Mouse (Mus musculus) forebrain, postnatal 0 days (tissue): Measurements from ENCODE around the gene Shank3. TPM values are rescaled to one million over a fixed set of nuclear protein-coding genes. Genes with fewer than 3 reads are reported as not detected.

ENCODE experiments used
- ATAC-seq: fragments of 200-750 bp; cut with Nextera tagmentation; 2 replicates; pipeline ENCODE4 v1.8.0; 2017; ENCODE audit warnings: mild to moderate bottlenecking, moderate library complexity
- DNase-seq: peaks from one replicate; pipeline ENCODE4 v3.0.0-alpha.2; 2015
- H3K27ac ChIP-seq: fragments of 300-500 bp; sonication (generic); 2 replicates; pipeline ENCODE4 v1.5.1; 2014; ENCODE audit warnings: low read depth, mild to moderate bottlenecking, antibody characterized with exemption, low read length, moderate library complexity, mixed read lengths
- H3K27me3 ChIP-seq: fragments of 300-500 bp; sonication (generic); 2 replicates; pipeline ENCODE4 v1.6.1; 2014; ENCODE audit warnings: mild to moderate bottlenecking, low read length, mixed read lengths; ENCODE audit not compliant: insufficient read depth
- H3K36me3 ChIP-seq: fragments of 300-500 bp; sonication (generic); 2 replicates; pipeline ENCODE4 v1.6.1; 2014; ENCODE audit warnings: mild to moderate bottlenecking, moderate library complexity; ENCODE audit not compliant: insufficient read depth
- H3K4me1 ChIP-seq: fragments of 300-500 bp; sonication (generic); 2 replicates; pipeline ENCODE4 v1.6.1; 2014; ENCODE audit warnings: antibody characterized with exemption; ENCODE audit not compliant: insufficient read depth
- H3K4me2 ChIP-seq: fragments of 300-500 bp; sonication (generic); 2 replicates; pipeline ENCODE4 v1.6.1; 2014; ENCODE audit warnings: low read depth, mild to moderate bottlenecking, moderate library complexity
- H3K4me3 ChIP-seq: fragments of 300-500 bp; sonication (generic); 2 replicates; pipeline ENCODE4 v1.5.1; 2014; ENCODE audit warnings: low read depth, low read length, mixed read lengths
- H3K9ac ChIP-seq: fragments of 300-500 bp; sonication (generic); 2 replicates; pipeline ENCODE4 v1.6.1; 2014; ENCODE audit warnings: mild to moderate bottlenecking
- H3K9me3 ChIP-seq: fragments of 300-500 bp; sonication (generic); 2 replicates; pipeline ENCODE4 v1.6.1; 2016; ENCODE audit warnings: low read length
- CTCF ChIP-seq: sonication (generic); IDR thresholded peaks from 2 replicates; pipeline ENCODE4 v1.5.1; 2016; ENCODE audit warnings: antibody characterized with exemption, control low read depth, low read depth
- WGBS: fragments of 180-500 bp; shearing (Covaris S2); extraction: QIAGEN DNeasy Blood & Tissue Kit; methylation state at CpG from one replicate; pipeline ENCODE4 v1.1.7; 2014; 5-methylcytosine and 5-hydroxymethylcytosine counted together
- polyA plus RNA-seq: library from polyadenylated mRNA; unstranded; fragments of >200 nt; fragmentation: Nextera tagmentation; extraction: Ambion mirVana; gene quantifications from 2 replicates; pipeline ENCODE4 v1.2.1, GENCODE M21; 2015
- total RNA-seq: library from RNA; depleted of rRNA; stranded (reverse); fragments of >200 nt; gene quantifications from 2 replicates; pipeline ENCODE4 v1.2.3, GENCODE M21; 2014

Shank3 gene
- total and polyA plus RNA-seq, 2 experiments from 2014 or later = 10.6 to 42.4 TPM

DNA sequence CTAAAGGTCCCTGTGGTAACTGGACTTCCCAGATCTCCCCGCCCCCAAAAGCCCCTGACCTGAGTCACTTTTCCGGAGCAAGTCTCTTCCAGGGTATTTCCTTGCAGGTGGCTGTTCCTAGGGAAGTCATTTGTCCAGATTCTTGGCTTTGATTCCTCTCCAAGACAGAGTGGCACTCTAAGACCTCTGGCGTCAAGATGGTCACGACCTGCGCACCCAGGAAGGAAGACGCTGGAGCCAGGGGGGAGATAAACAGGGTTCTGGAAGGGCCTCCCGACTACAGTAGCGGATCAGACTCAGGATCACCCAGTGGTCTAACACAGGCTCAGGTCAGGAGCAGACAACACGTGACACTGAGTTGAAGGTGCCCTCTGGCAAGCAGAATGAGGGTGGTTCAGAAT lies 22.3 kb upstream of the Shank3 start, which contains the start of gene Arsa:
Gene Arsa, minus strand, starts transcription at position 335 of the 401 bp plus-strand sequence.
- Histone ChIP-seq H3K9me3 (no peaks in the 10 kb centered on the region), H3K27me3 (no peaks in the 10 kb centered on the region), H3K9ac (peak within 1 kb of the TSS; percentile 67), H3K27ac (peak within 1 kb of the TSS; percentile 88), H3K4me2 (peak within 1 kb of the TSS; percentile 85), H3K36me3 (peaks cover 6% of the 10 kb centered on the region; the same call in 1 of the 2 replicates), H3K4me3 (peak within 1 kb of the TSS; percentile 60), H3K4me1 (peaks cover 6% of the 10 kb centered on the region; the same call in 1 of the 2 replicates)
- no peak for ATAC-seq
- DNase-seq = no peak
- 36% methylated on average over 9 of the region's 9 CpGs for WGBS
- no peak for TF ChIP-seq CTCF

- Histone ChIP-seq H3K27ac (no peak overlapping the region), H3K36me3 (peaks cover 6% of the 10 kb centered on the region; the same call in 1 of the 2 replicates), H3K4me1 (peaks cover 6% of the 10 kb centered on the region; the same call in 1 of the 2 replicates), H3K27me3 (no peaks in the 10 kb centered on the region), H3K4me3 (no peak overlapping the region), H3K4me2 (no peak overlapping the region), H3K9ac (no peak overlapping the region), H3K9me3 (no peaks in the 10 kb centered on the region)
- ATAC-seq (no peak), DNase-seq (no peak)
- WGBS = 42% methylated on average over 8 of the region's 8 CpGs
- no peak for TF ChIP-seq CTCF
Observed at GRCm38 (mm10) chr15:89477806-89478205, 21.6 kb upstream of the Shank3 start.

GRCm38 (mm10) chr15:89478622-89479021 lies 20.8 kb upstream of the Shank3 start:
- DNase-seq (no peak), ATAC-seq (no peak)
- H3K27me3 ChIP-seq = no peaks in the 10 kb centered on the region
- H3K36me3 ChIP-seq = no peaks in the 10 kb centered on the region
- H3K4me3 ChIP-seq = no peak overlapping the region
- no peak for TF ChIP-seq CTCF
- WGBS = 82% methylated on average over 3 of the region's 3 CpGs
- H3K9ac ChIP-seq = no peak overlapping the region
- H3K4me1 ChIP-seq = peaks cover 6% of the 10 kb centered on the region; the same call in 1 of the 2 replicates
- no peaks in the 10 kb centered on the region for H3K9me3 ChIP-seq
- no peak overlapping the region for H3K4me2 ChIP-seq
- no peak overlapping the region for H3K27ac ChIP-seq

- no peak for TF ChIP-seq CTCF
- no peak overlapping the region for H3K4me2 ChIP-seq
- H3K27me3 ChIP-seq = no peaks in the 10 kb centered on the region
- H3K9ac ChIP-seq = no peak overlapping the region
- no peak for ATAC-seq
- H3K4me3 ChIP-seq = no peak overlapping the region
- no peak overlapping the region for H3K27ac ChIP-seq
- H3K9me3 ChIP-seq = no peaks in the 10 kb centered on the region
- 64% methylated on average over 8 of the region's 8 CpGs for WGBS
- no peaks in the 10 kb centered on the region for H3K36me3 ChIP-seq
- DNase-seq = no peak
- H3K4me1 ChIP-seq = peaks cover 2% of the 10 kb centered on the region; the same call in 1 of the 2 replicates
Observed at GRCm38 (mm10) chr15:89480584-89480983, 18.8 kb upstream of the Shank3 start.

- WGBS = 86% methylated on average over 12 of the region's 12 CpGs
- no peaks in the 10 kb centered on the region for H3K36me3 ChIP-seq
- H3K4me2 ChIP-seq = no peak overlapping the region
- H3K27me3 ChIP-seq = no peaks in the 10 kb centered on the region
- no peak overlapping the region for H3K27ac ChIP-seq
- ATAC-seq (no peak), DNase-seq (no peak)
- TF ChIP-seq CTCF = no peak
- no peaks in the 10 kb centered on the region for H3K4me1 ChIP-seq
- H3K9ac ChIP-seq = no peak overlapping the region
- H3K9me3 ChIP-seq = no peaks in the 10 kb centered on the region
- no peak overlapping the region for H3K4me3 ChIP-seq
Observed at GRCm38 (mm10) chr15:89488182-89488581, 11.2 kb upstream of the Shank3 start.

DNA sequence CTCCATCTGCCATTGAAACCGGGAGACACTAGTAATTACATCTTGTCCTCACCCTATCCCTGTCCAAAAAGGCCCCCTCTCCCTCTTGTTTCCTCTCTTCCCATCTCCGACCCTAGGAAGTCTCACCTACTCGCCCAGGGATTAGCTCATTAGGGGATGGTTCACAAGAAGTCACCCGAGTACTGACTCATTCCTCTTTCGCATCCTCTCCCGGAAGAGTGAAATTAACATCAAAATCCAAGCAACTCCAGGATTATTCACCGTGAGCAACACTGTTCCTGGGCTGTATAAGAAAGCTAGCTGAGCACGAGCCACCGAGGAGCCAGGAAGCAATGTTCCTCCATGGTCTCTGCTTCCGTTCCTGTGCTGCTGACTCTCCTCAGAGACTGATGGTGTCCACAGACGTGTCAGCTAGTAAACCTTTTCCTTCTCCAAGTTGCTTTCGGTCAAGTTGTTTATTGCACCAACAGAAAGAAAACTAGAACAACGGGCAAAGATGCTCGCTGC lies 10.8 kb upstream of the Shank3 start:
- H3K27me3 ChIP-seq = no peaks in the 10 kb centered on the region
- H3K4me3 ChIP-seq = no peak overlapping the region
- no peak for DNase-seq
- H3K27ac ChIP-seq = no peak overlapping the region
- no peaks in the 10 kb centered on the region for H3K9me3 ChIP-seq
- TF ChIP-seq CTCF = no peak
- ATAC-seq = no peak
- no peak overlapping the region for H3K4me2 ChIP-seq
- no peak overlapping the region for H3K9ac ChIP-seq
- no peaks in the 10 kb centered on the region for H3K36me3 ChIP-seq
- 61% methylated on average over 14 of the region's 14 CpGs for WGBS
- no peaks in the 10 kb centered on the region for H3K4me1 ChIP-seq

DNA sequence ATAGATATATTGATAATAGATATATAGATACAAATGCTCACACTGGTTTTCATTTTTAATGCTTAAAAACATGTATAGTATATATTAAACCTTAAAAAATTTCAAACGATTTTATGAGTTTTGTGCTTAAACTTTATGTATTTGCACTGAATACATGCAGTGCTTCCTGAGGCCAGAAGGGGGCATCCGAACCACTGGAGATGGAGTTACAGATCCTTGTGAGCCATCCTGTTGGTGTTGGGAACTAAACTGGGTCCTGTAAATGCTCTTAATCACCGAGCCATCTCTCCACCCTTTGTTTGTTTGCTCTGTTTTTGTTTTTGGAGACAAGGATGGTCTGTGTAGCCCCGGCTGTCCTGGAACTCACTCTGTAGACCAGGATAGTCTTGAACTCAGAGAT lies 4.5 kb upstream of the Shank3 start:
- DNase-seq = no peak
- Histone ChIP-seq H3K4me2 (no peak overlapping the region), H3K27ac (no peak overlapping the region), H3K9me3 (no peaks in the 10 kb centered on the region), H3K27me3 (0 out of 2 replicates have a peak, but pooled peaks cover 3% of the 10 kb centered on the region), H3K36me3 (no peaks in the 10 kb centered on the region), H3K4me3 (no peak overlapping the region), H3K4me1 (peaks cover 5% of the 10 kb centered on the region), H3K9ac (no peak overlapping the region)
- no peak for ATAC-seq
- TF ChIP-seq CTCF = peak; percentile 36
- WGBS = 78% methylated on average over 4 of the region's 4 CpGs
